Mouse (Mus musculus) kidney, postnatal 0 days (tissue): ENCODE results near the gene Ppdpf. TPM values are rescaled to one million over a fixed set of nuclear protein-coding genes. Genes with fewer than 3 reads are reported as not detected.

ENCODE experiments used
- ATAC-seq: fragments of 200-750 bp; cut with Nextera tagmentation; replicated peaks from 2 replicates; pipeline ENCODE4 v1.8.0; 2017; ENCODE audit warnings: low read depth, moderate number of reproducible peaks, moderate TSS enrichment, moderate library complexity; ENCODE audit not compliant: low FRiP score
- DNase-seq: peaks from one replicate; pipeline ENCODE4 v3.0.0-alpha.2; 2016; ENCODE audit warnings: low spot score
- H3K27ac ChIP-seq: fragments of 300-500 bp; sonication (generic); 2 replicates; pipeline ENCODE4 v1.5.1; 2014; ENCODE audit warnings: mild to moderate bottlenecking
- H3K27me3 ChIP-seq: fragments of 300-500 bp; sonication (generic); 2 replicates; pipeline ENCODE4 v1.6.1; 2014; ENCODE audit warnings: low read length, mixed read lengths; ENCODE audit not compliant: insufficient read depth
- H3K36me3 ChIP-seq: fragments of 300-500 bp; sonication (generic); 2 replicates; pipeline ENCODE4 v1.6.1; 2014; ENCODE audit warnings: low read length, mixed read lengths; ENCODE audit not compliant: insufficient read depth
- H3K4me1 ChIP-seq: fragments of 300-500 bp; sonication (generic); replicated peaks from 2 replicates; pipeline ENCODE4 v1.6.1; 2014; ENCODE audit warnings: antibody characterized with exemption, low read length, mixed read lengths; ENCODE audit not compliant: insufficient read depth
- H3K4me2 ChIP-seq: fragments of 300-500 bp; sonication (generic); 2 replicates; pipeline ENCODE4 v1.6.1; 2014; ENCODE audit warnings: mild to moderate bottlenecking, low read length, moderate library complexity, mixed read lengths
- H3K4me3 ChIP-seq: fragments of 300-500 bp; sonication (generic); replicated peaks from 2 replicates; pipeline ENCODE4 v1.5.1; 2014; ENCODE audit warnings: low read depth, low read length
- H3K9ac ChIP-seq: fragments of 300-500 bp; sonication (generic); 2 replicates; pipeline ENCODE4 v1.6.1; 2014; ENCODE audit warnings: low read depth, low read length
- H3K9me3 ChIP-seq: fragments of 300-500 bp; sonication (generic); replicated peaks from 2 replicates; pipeline ENCODE4 v1.6.1; 2016; ENCODE audit warnings: low read length, inconsistent platforms, mixed read lengths
- CTCF ChIP-seq: IDR thresholded peaks from 2 replicates; pipeline ENCODE4 v1.5.1; 2016; ENCODE audit warnings: antibody characterized with exemption, low read depth, mild to moderate bottlenecking, moderate library complexity
- WGBS: fragments of 180-500 bp; shearing (Covaris S2); extraction: QIAGEN DNeasy Blood & Tissue Kit; methylation state at CpG from one replicate; pipeline ENCODE4 v1.1.7; 2014; 5-methylcytosine and 5-hydroxymethylcytosine counted together
- polyA plus RNA-seq: library from polyadenylated mRNA; unstranded; fragments of >200 nt; fragmentation: Nextera tagmentation; extraction: Ambion mirVana; gene quantifications from 2 replicates; pipeline ENCODE4 v1.2.1, GENCODE M21; 2015

Ppdpf gene
- 262 and 278 TPM in 2 replicates for polyA plus RNA-seq

- H3K36me3 ChIP-seq, result 0 out of 2 replicates have a peak, but pooled peaks cover 4% of the 10 kb centered on the region
- peak within 1 kb of the TSS; percentile 97 for H3K27ac ChIP-seq
- peak within 1 kb of the TSS; percentile 85 for H3K9ac ChIP-seq
- ATAC-seq, result peak; percentile 92
- peak within 1 kb of the TSS; percentile 68 for H3K4me3 ChIP-seq
- WGBS, result under 1% methylated on average over 63 of the region's 64 CpGs
- no peaks in the 10 kb centered on the region for H3K9me3 ChIP-seq
- H3K4me1 ChIP-seq, result peaks cover 6% of the 10 kb centered on the region; the same call in 1 of the 2 replicates
- peak; percentile 95 for DNase-seq
- peak within 1 kb of the TSS; percentile 72 for H3K4me2 ChIP-seq
- no peaks in the 10 kb centered on the region for H3K27me3 ChIP-seq
- peak; percentile 37; the same call in 1 of the 2 replicates for TF ChIP-seq CTCF
These were observed at the start of gene Ppdpf for GRCm38 (mm10) chr2:181187121-181188000. Gene Ppdpf, plus strand, starts transcription at chr2:181187247.

- no peak for DNase-seq
These were observed 47.3 kb upstream of the Ppdpf start for GRCm38 (mm10) chr2:181139641-181140193.

GRCm38 (mm10) chr2:181142703-181143135 is 44.3 kb upstream of the Ppdpf start:
- Histone ChIP-seq H3K27me3 (no peaks in the 10 kb centered on the region; the same call in 1 of the 2 replicates), H3K4me2 (no peak overlapping the region), H3K9me3 (no peaks in the 10 kb centered on the region), H3K27ac (no peak overlapping the region), H3K4me3 (no peak overlapping the region), H3K9ac (no peak overlapping the region), H3K4me1 (0 out of 2 replicates have a peak, but pooled peaks cover 2% of the 10 kb centered on the region), H3K36me3 (no peaks in the 10 kb centered on the region)
- 60% methylated on average over 8 of the region's 8 CpGs for WGBS
- TF ChIP-seq CTCF, result no peak
- ATAC-seq, result no peak
- DNase-seq, result no peak

More at GRCm38 (mm10) chr2:181139641-181140193, 47.3 kb upstream of the Ppdpf start:
- Histone ChIP-seq H3K4me2 (no peak overlapping the region), H3K4me1 (peaks cover 2% of the 10 kb centered on the region; the same call in 1 of the 2 replicates), H3K27ac (no peak overlapping the region), H3K9ac (no peak overlapping the region), H3K36me3 (no peaks in the 10 kb centered on the region), H3K27me3 (peaks cover 20% of the 10 kb centered on the region), H3K4me3 (no peak overlapping the region), H3K9me3 (no peaks in the 10 kb centered on the region)
- WGBS, result 80% methylated on average over 5 of the region's 5 CpGs
- ATAC-seq, result no peak
- no peak for TF ChIP-seq CTCF

- H3K9me3 ChIP-seq, result no peaks in the 10 kb centered on the region
- no peak for TF ChIP-seq CTCF
- H3K4me3 ChIP-seq, result no peak overlapping the region
- DNase-seq, result no peak
- WGBS, result 65% methylated on average over 2 of the region's 2 CpGs
- 0 out of 2 replicates have a peak, but pooled peaks cover 4% of the 10 kb centered on the region for H3K27me3 ChIP-seq
- H3K4me1 ChIP-seq, result 0 out of 2 replicates have a peak, but pooled peaks cover 5% of the 10 kb centered on the region
- no peak overlapping the region for H3K9ac ChIP-seq
- no peak overlapping the region for H3K4me2 ChIP-seq
- no peak overlapping the region for H3K27ac ChIP-seq
- no peaks in the 10 kb centered on the region for H3K36me3 ChIP-seq
- no peak for ATAC-seq
These were observed 43.4 kb upstream of the Ppdpf start for GRCm38 (mm10) chr2:181143509-181144276.

GRCm38 (mm10) chr2:181144675-181145074 is 42.4 kb upstream of the Ppdpf start:
- DNase-seq (no peak), ATAC-seq (peak; percentile 72)
- no peak overlapping the region for H3K4me2 ChIP-seq
- TF ChIP-seq CTCF, result no peak
- no peak overlapping the region for H3K9ac ChIP-seq
- no peaks in the 10 kb centered on the region for H3K9me3 ChIP-seq
- no peak overlapping the region for H3K27ac ChIP-seq
- WGBS, result 64% methylated on average over 2 of the region's 2 CpGs
- H3K4me3 ChIP-seq, result no peak overlapping the region
- H3K36me3 ChIP-seq, result no peaks in the 10 kb centered on the region
- H3K4me1 ChIP-seq, result 0 out of 2 replicates have a peak, but pooled peaks cover 5% of the 10 kb centered on the region
- H3K27me3 ChIP-seq, result 0 out of 2 replicates have a peak, but pooled peaks cover 14% of the 10 kb centered on the region
